Mouse (Mus musculus): Measurements from ENCODE around the gene Fam84b.

DNA sequence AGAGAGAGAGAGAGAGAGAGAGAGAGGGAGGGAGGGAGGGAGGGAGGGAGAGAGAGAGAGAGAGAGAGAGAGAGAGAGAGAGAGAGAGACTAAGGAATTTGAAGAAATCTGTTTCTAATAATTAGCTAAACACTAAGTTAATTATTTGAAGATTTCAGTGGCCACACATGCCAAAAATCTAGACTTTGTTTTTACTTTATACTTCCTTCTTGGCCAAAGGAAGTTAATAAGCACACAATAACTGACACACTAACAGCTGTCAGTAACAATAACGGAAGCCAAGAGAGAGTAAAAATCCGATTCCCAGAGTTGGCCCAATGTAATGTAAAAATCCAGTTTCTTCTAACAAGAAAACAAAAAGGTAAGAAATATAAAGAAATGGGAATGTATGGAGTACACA, 69.8 kb downstream of the Fam84b start:
- TF ChIP-seq CTCF (IDR thresholded peaks at IDR 0.05; ENCODE audit: insufficient read depth, low read length) = no peak
- TF ChIP-seq POLR2A (IDR thresholded peaks at IDR 0.05; ENCODE audit: borderline replicate concordance, extremely low read depth, low read depth, low read length) = no peak

Data from lung, adult 2 months (tissue).